Mouse (Mus musculus): ENCODE data around the gene Ddx4.

DNA sequence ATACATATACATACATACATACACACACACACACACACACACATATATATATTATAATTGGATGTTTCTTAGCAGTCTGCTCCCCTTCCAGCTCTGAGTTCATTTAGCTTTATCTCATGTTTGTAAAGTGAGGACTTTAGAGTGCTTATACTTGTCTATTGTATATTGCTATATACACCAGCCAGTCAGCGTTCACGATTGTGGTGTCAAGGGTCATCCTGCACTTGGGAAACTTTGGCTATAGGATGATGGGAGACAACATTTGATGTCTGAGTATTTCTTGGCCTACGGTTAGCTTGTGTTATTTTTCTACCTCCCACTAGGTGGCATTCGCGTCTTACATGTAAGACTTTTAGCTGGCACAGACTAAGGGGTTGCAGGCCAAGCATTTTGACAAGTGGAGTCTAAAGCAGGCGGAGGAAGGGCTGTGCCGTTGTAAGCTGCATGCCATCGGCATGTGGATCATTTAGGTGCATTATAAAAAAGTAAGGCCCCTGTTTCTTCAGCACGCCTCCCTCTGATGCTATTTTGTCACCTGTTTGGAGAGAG, 21.7 kb upstream of the Ddx4 start:
- TF ChIP-seq CTCF (IDR thresholded peaks at IDR 0.05; ENCODE audit: low read depth, low read length) (no peak; the same call in 1 of the 2 replicates), POLR2A (IDR thresholded peaks at IDR 0.05; ENCODE audit: borderline replicate concordance, low read depth, low read length) (no peak)

All from bone marrow macrophage, adult 2 months (primary cell).